Mouse (Mus musculus) 3134 (cell line): ENCODE results near the gene Slain1.
"Not testable (repeated sequence)": the region's sequence is repeated elsewhere in the genome, so short reads cannot be mapped to it uniquely, and the experiment has no call there.

Experiments
- DNase-seq: peaks from one replicate; pipeline ENCODE4 v3.0.0-alpha.2; 2011; ENCODE audit warnings: low spot score; ENCODE audit not compliant: insufficient read length; ENCODE audit errors: extremely low read depth

The Slain1 gene

DNA sequence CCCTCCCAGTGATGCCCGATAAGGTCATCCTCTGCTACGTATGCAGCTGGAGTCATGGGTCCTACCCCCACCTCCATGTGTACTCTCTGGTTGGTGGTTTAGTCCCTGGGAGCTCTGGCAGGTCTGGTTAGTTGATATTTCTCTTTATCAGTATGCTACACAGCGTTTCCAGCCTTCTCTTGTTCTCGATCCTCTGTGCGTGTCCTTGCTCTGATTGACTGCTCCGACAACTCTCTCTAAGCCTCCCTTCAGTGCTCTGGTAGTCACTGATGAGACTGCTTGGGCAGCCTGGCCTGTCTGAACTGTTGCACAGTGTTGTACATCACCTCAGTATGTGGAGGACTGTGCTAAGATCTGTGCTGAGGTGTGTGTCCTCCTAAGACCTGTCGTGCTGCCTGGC lies 70.1 kb downstream of the Slain1 start:
- no peak for DNase-seq

DNA sequence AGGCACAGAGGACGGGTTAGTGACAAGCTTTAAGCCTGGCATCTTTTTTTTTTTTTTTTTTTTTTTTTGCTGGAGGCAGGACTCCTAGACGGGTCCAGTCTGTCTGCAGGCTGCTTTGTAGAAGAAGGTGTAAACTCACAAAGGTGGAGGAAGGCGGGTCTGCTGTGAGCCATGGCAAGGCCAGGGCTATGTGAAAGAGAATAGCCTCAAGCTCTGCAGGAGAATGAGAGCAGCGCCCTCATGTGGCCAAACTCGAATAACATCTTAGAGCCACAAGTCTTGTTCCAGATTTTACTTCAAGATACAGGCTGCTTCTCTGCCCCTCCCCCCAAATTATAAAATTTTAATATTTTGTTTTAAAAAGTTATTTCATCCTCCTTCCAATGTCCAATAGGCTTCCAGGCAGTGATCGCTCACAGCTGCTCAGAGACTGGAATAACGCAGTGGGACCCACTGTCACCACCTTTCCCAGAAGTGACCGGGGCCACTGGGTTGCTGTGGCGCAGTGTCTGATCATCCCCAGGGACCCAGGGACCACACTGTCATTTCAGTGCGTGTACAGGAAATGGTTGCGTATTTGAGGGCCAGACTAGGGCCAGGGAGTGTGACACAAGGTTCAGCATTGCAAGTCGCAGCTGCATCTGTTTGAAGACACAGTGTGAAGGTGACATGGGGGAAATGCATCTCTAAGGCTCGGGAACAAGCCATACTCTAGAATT lies 70.8 kb downstream of the Slain1 start:
- no peak for DNase-seq

DNA sequence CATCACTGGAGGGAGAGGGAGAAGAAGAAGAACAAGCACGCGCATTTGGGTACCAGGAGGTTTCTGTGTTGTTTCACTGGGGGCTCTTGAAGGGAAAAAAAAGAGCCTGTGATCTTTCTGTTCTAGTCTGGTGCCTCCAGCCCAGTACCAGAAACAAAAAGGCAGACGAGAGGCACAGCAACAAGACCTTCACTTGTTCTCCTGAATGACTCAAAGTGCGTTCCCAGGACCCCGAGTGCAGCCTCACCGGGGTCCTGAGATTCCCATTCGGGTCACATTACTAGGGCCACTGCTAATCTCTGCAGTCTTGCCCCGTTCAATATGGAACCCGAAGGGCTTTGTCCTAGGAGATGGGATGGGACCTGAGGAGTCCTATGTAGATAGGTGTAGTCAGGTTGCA lies 73.3 kb downstream of the Slain1 start:
- no peak for DNase-seq

DNA sequence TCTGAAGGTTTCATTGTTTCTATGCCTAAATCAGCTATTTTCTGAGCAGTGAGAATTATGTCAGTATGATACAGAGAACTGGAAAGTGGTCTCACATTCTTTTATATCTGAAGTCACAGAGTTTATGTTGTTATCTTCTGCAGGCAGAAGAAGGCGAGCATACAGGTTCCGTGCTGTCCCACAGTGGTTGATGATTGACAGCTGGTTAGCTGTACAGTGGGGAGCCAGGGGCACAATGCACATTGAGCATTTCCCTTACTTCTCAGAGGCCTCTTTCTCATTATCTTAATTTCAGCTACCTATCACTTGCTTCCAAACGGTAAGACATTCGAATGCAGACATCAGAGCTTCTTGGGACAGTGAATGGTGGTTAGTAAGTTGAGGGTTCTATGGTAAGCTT lies 73.8 kb downstream of the Slain1 start:
- DNase-seq = no peak

DNA sequence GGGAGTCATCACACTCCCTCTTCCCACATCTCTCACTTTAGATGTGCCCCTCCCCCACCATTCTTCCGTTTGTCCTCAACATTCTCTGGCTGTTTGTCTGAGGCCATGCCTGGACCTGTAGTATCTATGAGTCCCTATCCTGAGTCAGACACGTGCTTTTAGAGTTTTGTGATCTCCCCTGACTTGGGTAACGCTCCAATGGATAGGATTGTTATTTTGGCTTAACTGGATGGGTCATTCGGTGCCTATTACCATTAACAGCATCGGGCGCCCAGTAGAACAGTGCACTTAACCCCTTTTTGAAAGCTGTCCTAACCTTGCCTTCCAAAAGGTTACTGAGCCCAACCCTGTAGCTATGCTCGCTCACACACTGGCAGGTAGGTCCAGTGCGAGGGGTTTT lies 78.5 kb downstream of the Slain1 start:
- DNase-seq = no peak

DNA sequence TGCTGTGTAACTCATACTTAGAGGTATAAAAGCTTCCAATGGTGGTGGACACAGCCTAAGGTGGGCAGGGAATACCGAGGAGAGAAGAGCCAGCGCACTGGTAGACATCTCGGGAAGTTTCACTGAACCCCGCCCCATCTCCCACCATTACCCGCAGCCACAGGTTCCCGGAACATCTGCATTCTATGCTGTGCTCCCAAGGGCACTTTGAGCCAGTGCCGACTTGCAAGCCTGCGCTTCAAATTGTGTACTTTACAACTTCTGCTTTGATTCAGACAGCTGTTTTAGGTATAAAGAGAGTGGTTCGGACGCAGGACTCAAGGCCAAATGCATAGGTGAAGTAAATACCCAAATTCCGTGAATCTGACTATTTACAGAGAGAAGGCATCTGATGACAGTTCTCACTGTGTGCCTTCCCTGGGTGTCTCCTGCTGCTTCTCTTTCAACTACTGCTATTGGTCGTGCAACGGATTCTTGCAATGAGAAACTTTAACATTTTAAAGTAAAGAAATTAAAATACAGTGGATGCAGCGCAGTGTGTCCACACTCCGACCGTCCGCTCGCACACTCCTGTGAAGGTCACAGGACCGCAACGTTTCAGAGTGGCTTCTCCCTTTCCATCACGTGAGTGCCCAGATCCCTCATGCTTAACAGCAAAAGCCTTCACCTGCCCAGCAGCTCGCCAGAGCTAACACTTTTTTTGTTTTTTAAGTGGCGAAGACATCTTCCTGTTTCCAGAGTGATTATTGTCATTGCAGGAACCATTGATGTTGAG lies 79.1 kb downstream of the Slain1 start:
- no peak for DNase-seq

DNA sequence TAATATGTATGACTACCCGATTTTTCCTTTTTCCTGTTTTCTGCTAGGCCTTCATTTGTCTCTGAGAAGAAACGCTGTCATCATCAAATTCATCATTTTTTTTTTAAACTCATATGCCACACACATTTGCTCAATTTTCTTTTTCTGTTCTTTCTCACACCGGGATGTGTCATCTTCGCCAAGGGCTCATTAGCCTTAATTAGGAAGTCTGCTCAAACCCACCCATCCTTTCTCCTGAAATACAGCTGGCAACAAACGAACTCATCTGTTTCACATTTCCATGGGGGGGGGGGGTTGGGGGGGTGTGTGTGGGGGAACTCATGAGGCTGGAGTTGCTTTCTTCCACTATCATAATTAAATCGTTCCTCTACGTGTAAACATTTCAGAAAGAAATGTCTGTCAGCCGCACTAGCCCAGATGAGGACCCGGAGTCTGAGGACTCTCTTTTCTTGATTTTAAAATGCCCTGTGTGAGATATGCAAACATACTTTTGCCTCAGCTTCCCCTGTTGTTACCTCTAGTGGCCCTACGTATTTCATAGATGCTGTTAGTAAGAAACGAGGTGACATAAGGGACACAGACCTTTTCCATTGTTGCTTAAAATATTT lies 79.8 kb downstream of the Slain1 start:
- DNase-seq = no peak

DNA sequence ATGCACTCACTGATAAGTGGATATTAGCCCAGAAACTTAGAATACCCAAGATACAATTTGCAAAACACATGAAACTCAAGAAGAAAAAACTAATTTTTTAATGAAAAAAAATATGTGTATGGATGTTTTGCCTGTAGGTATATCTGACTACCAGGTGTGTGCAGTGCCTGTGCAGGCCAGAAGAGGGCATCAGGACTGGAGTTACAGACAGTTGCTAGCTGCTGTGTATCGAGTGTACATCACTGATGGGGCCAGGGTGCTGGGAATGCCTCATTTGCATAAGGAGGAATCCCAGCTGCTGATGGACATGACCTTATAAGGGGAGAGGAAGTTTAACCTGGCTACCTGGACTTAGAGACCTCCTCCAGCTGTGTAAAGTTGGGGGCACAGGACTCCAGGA lies 82.6 kb downstream of the Slain1 start:
- DNase-seq = no peak

DNA sequence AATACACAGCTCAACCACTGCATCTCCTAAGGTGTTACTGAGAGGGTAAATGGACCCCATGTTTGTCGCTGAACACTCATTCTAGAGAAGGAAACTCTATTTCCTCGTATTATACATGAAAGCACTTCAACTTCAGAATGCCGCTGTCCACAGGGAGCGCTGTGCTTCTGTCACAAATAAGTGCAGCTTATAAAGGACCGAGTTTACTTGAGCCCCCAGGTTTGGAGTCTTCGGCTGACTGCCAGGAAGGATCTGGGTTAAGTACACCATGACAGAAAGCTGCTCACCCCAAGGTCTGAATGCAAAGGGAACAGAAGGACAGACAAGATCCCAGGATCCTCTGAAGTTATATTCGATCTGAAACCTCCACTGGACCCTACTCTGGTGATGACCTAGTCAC lies 91.2 kb downstream of the Slain1 start:
- no peak for DNase-seq

DNA sequence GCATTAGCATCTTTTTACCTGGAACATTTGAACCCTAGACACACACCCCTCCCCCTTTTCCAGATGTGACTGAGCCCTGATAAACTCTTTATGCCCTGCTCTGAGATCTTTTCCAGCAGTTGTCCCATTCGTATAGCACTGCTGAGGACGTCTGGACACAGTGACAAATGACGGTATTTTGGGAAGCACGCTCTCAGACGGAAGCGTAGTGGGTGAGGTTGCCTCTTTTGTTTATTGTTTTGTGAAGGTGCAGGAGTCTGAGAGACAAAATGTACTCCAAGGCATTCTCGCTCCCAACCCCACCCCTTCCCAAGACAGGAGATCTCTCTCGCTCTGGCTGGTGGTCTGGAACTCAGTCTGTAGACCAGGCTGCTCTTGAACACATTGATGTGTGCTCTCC lies 92.1 kb downstream of the Slain1 start:
- no peak for DNase-seq

DNA sequence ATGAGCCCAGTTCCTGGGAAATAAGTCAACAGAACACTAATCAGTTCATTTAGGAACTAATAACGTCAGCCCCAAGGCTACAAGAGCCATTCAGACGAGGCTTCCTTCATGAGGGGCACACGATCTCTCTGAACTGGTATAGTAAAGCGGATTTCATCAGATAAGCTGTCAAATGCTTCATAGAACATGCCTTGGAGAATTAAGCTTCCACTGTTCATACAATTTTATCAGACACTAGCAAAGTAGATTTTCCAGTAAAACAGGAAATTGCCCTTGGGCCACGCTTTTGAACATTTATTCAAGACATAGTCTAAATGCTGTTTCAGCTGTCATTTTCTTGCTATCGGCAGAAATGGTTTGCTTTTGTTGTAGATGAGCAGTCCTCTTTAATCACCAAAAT lies 97.3 kb downstream of the Slain1 start:
- DNase-seq = no peak

DNA sequence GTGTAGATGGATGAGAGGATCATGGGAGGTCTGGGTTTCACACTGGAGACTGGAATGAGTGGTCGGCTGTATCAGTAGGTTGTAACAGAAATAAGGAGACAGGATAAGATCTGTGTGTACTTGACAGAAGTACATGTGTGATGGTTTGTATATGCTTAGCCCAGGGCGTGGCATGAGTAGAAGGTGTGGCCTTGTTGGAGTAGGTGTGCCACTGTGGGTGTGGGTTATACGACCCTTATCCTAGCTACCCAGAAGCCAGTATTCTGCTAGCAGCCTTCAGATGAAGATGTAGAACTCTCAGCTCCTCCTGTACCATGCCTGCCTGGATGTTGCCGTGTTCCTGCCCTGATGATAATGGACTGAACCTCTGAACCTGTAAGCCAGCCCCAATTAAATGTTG lies 100.6 kb downstream of the Slain1 start:
- DNase-seq = not testable (repeated sequence)

DNA sequence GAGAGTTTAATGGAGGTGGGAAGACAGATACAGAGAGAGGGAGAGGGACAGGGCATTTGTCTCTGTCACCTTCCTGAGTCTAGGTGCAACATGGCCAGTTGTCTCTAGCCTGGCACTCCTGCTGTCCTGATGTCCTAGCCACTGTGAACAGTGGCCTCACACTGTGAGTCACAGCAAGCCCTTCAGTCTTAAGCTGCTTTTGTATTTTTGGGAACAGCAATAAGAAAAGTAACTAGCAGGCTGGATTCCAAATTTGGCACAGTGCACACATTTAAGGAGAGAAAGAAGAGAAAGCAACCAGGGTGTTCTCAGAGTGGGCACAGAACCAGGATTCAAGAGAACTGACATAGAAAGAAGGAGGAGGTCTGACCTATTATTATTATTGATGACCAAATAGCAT lies 101.4 kb downstream of the Slain1 start:
- DNase-seq = no peak

DNA sequence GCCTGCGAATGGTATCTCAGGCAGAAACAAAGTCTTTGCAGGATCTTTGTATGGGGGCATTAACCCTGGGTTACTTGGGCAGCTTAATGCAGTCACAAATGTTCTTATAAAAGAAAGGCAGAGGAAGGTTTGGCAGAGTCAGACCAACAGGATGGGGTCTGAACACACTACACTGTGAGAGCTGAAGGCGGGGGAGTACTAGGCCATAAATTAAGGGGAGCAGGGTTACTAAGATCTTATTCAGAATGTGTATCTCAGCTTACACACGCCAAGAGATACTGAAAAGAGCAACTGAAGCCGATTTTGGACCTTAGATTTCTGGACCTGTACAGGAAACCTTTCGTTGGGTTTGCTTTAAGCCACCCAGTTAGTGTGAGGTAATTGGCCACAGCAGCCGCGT lies 102.7 kb downstream of the Slain1 start:
- no peak for DNase-seq

DNA sequence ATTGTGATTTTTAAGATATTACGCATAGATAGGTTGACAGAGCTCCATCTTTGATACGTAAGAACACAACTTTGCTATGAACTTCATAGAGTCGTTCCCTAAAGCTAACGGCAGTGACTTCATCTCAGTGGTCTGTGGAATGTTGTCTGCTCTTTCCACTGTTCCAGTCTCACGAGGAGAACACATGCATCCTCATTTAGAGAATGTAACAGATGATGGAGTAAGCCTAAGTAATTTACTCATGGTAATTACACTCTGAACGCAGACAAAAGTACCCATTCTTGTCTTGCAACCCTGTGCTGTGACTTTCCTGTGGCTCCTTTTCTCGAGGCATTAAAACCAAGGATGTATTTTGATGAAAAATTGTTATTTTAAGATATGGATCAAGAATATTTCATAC lies 104.0 kb downstream of the Slain1 start:
- no peak for DNase-seq

DNA sequence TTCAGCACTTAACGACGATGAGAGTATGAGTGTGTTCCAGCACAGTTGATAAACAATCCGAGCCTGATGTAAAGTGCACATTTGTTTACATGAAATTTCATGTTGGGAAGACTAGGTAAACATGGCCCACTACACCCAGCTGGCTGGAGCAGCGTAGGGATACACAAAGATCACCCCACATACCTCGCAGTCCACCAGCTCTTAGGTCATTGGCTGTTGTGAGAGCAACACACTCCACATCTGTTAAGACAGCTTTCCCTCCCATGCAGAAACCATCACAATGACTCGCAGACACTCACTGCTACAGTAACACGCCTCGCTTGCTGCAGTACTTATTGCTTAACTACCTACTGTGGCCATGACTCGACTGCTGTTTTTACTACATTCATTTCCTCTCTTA lies 104.4 kb downstream of the Slain1 start:
- DNase-seq = no peak
